Mouse (Mus musculus) C2C12 (cell line): ENCODE measurements at regions not wholly inside any gene's neighbourhood (a gene's known extent, or its start where the extent isn't known, plus 50 kb on each side); places are given as distances from the start of the nearest gene placed in this dataset.

ENCODE experiments used
- CTCF ChIP-seq: IDR thresholded peaks from one replicate; pipeline ENCODE4 v1.5.1; 2011; ENCODE audit not compliant: control insufficient read depth, insufficient read depth, insufficient read length
- USF1 ChIP-seq: IDR thresholded peaks from one replicate; pipeline ENCODE4 v1.6.1; 2011; ENCODE audit warnings: low read depth, mild to moderate bottlenecking, control low read depth, moderate library complexity

DNA sequence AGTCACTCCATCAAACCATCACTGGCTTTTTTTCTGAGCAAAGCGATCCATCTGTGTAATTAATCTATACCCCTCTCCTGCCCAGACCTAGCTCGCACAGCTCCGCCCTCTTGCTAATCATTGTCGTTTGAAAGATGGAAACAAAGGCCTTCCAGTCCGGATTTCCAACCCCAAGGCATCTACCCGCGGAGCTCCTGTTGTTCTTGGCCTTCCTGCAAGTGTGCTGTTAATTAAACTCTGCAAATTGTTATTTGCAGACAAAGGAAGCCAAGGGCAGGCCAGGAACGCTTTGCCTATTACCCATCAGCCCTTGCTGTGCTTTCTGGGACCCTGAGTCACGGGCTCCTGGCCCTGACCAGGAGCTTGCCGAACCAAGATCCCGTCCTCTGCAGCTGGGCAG lies 522.0 kb upstream of the Gm19410 start:
- no peak for TF ChIP-seq CTCF
- no peak for TF ChIP-seq USF1
